Mouse (Mus musculus) gastrocnemius, postnatal 10 days (tissue): ENCODE data around the gene Ecm1. TPM values are rescaled to one million over a fixed set of nuclear protein-coding genes. Genes with fewer than 3 reads are reported as not detected.
"Not testable (repeated sequence)": the region's sequence is repeated elsewhere in the genome, so short reads cannot be mapped to it uniquely, and the experiment has no call there.

Source experiments
- DNase-seq: peaks from one replicate; pipeline ENCODE4 v3.0.0; 2021; ENCODE audit warnings: mixed read lengths
- total RNA-seq, 2 experiments: library from RNA; stranded (reverse); gene quantifications; 2 replicates each; pipeline ENCODE4 v1.2.3; 2021

Ecm1 gene
- total RNA-seq, 2 experiments from 2014 or later: 19.7 to 29.7 TPM

DNA sequence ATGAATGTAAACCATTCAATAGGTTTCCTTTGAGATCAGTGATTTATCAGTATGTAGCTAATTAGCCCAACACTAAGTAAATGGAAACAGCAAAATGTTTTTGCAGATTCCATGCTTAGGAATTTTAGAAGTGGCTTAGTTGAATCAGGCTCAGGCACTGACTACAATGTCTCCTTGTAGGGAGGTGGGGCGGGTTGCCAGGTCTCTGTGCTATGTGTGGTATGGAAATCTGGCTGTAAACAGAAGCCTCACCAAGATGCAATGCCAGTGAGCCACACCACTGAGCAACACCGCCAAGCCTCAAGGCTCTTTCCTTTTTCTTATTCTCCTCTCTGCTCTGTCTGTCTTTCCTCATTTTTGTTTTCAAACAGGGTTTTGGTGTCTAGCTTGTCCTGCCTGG is 10.5 kb downstream of the Ecm1 start:
- no peak for DNase-seq

DNA sequence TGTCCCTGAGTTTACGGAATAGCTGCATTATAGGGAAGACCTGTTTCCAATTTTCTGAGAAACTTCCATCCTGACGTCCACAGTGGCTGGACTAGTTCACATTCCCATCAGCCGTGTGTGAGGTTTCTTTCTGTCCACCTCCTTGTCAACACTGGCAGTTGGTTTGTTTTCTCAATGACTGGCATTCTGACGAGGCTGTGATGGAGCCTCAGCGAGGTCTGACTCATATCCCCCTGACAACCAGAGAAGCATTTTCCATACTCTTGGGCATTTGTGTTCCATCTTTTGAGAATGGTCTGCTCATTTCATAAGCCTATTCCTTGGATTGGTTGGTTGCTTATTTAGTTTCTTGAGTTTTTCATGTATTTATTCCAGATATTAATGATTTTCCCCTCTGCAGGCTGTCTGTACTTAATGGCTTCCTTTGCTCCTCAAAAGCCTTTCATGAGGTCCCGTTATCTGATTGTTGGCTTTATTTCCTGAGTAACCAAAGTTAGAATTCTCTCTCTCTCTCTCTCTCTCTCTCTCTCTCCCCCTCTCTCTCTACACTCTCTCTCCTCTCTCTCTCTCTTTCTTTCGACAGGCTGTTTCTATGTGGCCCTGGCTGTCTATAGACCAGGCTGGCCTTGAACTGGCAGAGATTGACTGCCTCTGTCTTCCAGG is 12.5 kb downstream of the Ecm1 start:
- no peak for DNase-seq

DNA sequence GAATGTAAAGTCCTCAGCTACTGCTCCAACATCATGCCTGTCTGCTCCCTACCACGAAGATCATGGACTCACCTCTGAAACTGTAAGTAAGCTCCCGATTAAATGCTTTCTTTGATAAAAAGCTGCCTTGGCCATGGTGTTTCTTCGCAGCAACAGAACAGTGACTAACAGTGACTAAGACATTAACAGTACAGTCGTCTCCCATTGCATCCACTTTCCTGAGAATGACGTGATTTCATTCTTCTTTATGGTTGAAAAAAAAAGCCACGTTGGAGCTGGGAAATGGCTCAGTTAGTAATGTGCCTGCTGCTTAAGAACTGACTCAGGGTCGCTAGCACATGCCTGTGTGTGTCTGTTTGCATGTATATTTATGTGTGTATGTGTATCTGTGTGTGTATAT is 13.5 kb downstream of the Ecm1 start:
- DNase-seq: no peak

DNA sequence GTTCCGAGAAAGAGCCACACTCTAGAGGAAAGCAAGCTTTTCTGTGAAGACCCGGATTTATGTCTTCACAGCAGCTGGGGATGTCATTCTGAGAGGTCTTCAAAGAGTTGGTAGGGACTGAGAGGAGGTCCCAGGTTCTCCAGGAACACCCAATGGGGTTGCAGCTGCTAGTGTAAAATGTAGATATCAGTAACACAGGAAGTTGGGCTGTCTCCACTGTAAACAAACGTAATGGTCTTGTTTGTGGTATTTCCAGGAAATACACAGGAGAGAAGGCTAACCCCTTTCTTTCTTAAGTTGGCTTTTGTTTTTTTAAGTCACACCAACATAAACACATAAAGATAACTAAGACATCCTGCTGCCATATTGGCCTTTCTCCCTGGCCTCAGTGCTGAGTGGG is 17.0 kb downstream of the Ecm1 start:
- no peak for DNase-seq

DNA sequence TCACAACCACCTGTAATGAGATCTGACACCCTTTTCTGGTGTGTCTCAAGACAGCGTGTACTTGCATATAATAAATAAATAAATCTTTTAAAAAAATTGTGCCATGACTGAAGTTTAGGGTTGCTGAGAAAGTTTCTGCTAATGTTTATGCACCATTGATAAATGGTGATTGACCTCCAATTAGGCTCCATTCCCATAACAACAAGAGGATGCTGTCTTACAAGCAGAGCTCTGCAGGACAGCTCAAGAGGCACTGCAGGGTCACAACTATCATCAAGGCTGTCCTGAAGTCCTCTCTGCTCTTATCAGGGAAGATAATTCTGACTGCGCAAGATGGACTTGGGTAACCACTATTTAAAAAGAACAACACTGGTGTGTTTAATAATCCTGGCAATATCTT is 21.2 kb downstream of the Ecm1 start:
- DNase-seq: no peak

DNA sequence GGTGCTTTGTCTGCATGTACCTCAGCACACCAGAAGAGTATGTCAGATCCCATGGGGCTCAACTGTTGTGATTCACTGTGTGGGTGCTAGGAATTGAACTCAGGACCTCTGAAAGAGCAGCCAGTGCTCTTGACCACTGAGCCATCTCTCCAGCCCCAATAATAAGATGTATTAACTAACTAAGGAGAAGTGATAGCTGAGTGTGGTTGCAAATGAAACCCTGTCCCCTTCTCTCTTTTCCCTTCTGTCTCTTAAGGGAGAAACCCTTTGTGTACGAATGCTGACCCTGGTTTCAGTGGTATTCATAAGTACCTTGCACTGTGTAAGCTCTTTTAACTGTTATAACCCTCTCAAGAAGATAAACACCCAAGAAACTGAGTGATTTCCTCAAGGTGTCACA is 23.3 kb downstream of the Ecm1 start:
- DNase-seq: no peak

DNA sequence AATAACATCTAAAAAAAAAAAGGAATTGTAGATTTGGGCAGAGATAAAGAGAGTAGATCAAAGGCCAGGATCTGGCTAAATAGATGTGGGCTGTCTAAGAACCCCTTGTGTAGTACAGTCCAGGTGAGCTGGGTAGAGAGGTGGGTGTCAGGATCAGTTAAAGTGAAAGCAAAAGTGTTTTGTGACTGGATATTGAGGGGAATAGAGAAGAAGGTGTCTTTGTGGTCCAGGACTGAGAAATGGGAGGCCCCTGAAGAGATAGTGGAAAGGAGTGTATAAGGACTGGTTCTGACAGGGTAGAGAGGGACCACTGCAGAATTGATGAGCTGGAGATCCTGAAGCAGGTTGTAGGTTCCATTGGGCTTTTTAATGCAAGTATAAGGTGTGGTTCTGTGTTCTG is 29.4 kb downstream of the Ecm1 start:
- DNase-seq: no peak

DNA sequence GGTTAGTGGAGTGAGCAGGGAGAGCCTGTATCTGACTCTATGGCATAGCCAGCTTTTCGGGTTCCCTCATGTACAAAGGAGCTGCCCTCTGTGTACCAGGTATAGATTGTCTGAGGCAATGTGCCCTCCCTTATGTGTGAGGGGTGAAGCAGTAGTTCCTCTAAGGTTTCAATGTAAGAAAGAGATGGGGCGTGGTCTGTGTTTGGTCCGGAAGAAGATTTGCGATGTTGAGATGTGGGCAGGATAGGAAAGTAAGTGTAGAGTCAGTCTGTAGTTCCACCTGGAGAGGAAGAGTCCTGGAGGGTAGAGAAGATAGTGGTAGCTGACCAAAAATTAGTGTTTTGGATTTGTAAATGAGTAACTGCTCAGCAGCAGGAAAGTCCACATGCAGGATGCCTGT is 30.3 kb downstream of the Ecm1 start:
- no peak for DNase-seq

DNA sequence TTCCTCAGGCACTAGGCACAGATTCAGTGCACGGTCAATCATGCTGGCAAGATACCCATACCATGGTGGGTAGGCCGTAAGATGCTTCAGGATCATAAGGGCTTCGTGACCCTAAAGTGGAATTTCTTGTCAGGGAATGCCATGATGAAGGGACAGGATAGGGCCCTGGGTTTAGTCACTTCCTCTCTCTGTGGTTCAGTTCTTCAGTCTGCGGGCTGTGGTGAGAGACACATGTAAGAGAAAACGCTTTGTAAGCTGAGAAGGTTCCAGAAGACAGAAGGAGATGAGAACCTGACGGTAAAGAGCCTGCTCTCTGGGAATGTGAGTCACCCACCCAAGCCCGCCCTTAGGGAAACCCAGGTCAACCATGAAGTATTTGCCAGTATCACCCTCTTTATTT is 31.9 kb downstream of the Ecm1 start:
- DNase-seq: no peak

DNA sequence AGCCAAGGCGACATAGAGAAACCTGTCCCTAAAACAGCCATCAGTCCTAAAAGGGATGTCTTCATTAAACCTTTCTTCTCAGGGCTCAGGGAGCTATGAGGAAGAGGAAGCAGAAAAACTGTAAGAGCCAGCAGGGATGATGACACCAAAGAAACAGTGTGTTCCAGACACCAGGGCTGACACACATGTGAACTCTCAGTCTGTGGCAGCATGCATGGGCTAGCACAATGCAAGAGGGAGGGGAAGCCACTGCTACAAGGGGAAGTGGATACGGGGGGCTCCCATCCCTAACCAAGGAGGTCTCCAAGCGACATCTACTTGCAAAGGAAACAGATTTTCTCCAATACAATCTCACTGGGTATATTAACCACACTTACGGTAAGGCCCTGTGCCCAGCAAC is 33.1 kb downstream of the Ecm1 start:
- no peak for DNase-seq

DNA sequence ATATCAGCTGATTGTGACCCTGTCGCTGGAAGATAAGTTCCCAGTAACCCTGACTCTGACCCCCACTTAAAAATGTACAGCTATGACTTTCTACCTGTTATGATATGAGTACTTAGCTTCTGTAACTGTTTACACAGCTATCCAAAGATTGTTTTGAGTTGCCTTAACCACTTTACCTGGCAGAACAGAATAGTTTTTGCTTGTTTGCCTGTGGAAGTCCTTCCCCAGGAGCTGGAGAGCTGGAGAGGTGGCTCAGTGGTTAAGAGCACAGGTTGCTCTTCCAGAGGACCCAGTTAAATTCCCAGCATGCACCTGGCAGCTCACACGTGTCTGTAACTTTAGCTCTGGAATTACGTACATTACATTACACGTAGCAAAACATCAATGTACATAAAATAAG is 34.8 kb downstream of the Ecm1 start:
- DNase-seq: no peak

DNA sequence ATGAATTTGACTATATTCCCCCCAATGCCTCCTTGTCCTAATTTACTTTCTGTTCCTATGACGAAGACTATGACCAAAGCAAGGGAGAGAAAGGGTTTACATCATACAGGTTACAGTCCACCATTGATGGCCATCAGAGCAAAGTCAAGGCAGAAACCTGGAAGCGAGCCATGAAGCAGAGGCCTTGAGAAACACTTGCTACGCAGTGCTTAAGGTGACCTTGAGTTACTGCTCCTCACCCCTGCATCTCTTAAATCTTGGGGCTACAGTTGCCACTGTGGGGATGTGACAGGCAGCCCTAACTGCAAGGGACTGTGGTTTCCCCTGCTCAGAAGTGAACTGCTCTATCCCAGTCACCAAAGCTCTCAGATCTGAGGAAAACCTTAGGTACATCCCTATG is 36.1 kb downstream of the Ecm1 start:
- DNase-seq: no peak

DNA sequence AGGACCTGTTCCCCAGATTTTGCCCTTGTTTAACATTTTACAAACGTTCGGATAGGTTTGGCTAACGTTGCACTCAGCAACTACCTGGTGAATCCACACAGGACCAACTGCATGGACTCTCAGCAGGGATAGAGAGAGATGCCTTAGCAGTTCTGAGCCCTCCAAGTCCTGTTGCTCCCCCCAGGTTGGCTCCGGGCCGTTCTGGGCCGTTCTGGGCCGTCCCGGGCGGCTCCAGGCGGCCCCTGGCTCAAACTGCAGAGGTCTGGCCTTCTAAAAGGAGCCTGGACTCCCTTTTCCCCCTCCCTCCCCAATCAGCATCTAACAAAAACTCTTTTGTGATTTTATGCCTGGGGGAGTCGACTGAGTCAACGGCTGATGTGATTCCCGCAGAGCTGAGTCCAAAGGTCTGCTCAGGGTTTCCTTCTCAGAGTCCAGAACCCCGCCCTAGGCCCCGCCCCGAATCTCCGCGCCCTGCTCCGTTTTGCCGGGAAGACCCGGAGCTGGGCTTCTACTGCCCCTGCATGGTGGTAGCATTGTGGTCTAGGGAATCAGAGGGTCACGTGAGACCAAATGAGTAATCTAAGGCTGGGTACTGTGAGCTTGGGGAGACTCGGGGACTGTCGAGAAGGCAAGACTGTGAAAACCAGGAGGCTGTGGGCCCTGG is 37.4 kb downstream of the Ecm1 start:
- DNase-seq: peak; percentile 80

DNA sequence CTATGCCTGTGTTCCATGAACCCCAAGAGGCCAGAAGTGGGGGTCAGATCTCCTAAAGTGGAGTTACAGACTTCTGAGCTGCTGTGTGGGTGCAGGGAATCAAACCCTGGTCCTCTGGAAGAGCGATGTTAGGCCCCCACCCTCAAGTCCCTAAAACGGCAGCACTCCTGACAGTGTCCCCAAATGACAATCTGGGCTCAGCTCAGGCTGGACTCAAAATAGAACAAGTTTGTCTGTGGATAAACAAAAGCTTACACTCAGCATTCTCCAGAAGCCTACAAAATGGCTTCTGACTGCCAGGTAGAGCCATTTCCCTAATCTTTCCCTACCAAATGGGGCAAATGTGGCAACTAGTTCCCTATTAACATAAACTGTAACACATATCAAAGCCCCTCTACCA is 38.3 kb downstream of the Ecm1 start:
- no peak for DNase-seq

DNA sequence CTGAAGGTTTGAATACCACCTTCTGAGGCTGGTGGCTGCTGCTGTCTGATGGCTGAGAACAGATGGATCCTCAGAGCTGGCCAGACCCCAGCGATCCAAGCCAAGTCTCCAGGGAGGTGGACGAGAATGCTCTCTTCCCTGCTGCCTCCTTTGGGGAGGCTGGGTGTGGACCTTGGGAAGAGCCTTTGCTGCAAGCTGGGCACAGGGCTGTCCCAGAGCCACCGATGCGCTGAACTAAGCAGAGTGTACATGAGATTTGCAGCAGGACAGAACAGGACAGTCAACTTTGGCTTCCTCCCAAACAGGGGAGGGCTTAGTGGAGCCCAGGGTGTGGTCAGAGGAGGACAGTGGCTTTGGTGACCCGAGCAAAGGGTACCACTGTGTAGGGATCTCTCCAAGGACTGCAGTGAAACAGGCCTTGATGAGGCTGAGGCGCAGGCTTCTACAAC is 39.1 kb downstream of the Ecm1 start:
- DNase-seq: peak; percentile 54

DNA sequence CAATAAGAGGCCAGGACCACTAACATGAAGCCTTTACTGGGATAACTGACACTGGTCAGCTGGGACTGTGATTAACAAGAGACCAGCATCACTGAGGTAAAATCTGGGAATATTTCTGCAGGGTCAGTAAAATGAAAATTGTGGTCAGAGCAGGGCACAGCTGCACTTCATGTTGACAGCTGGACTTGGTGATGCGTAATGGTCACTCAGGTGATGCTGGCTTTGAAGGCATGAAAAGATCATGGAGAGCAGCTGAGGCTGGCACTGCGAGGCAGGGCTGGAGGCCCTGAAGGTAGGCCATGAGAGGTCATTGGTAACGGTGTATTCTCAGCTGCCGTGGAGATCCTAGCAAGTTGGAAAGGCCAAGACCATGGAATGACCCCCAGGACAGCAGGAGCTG is 41.1 kb downstream of the Ecm1 start:
- no peak for DNase-seq

DNA sequence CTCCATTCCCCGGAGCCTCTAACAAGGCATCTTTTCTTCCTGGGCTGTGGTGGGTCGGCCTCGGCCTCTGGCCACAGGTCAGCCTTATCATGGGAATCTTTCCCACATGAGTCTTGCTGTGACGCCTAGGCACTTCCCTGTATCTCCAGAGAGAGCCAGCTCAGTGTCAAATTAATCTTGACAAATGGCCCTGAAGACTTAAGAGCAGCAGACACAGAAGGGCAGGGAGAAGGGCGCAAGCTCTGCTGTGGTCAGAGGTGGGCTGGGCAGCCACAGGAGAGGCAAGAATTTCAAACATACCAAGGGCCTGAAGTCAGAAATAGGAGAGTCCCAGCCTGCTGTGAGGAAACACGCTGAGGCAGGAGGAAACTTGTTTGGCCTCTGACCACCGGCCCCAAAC is 43.0 kb downstream of the Ecm1 start:
- no peak for DNase-seq

DNA sequence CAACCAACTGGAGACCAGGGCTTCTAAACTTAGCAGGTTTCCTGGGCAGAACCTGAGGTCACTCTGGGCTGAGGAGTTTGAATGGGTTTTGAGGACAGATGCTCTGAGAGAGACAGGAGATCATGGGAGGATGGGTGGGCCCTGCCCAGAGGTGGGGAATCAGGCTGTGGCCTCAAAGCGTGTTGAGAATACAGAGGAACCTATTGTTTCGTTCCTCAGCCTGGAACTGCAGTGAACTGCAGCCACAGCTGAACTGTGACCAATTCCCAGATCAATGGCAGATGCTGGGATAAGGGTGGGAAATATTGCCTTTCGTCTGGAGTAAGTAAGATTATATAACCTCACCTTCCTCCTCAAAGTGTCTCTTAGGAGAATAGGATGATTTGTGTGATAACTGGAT is 43.6 kb downstream of the Ecm1 start:
- DNase-seq: no peak

DNA sequence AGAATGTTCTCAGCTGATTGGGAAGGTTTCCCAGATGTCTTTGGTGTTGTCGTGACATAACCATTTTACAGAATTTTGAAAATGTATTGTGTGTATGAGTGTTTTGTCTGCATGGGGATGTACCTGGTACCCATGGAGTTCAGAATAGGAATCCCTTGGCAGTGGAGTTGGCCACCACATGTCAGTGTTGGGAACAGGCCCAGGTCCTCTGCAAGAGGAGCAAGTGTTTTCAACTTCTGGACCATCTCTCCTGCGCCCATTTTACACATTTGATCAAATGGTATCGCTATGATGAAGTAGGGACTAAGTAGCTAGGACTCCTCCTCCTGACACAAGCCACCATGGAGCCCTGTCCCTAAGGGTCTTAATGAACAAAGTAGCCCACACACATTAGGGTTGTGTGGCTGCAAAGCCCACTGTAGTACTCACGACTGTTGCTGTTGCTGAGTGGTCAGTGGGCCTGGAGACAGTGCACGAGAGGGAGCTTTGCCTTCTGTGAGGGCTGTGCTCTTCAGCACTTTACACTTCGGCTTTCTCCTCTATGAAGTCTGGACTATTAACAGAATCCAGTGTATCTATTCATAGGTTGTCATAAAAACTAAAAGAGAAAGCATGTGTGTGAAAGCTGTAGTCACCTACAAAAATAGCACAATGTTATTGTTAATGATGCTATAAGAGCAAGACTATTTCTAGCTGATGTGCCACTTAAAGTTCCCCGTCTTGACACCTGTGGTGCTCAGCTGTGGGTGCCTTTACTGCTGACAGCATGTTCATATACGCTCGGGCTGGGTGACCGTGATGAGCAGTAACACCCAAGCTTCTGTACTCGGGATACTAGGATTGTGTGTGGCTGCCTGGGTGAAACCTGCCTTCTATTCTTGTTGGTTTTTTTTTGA is 44.3 kb downstream of the Ecm1 start:
- DNase-seq: no peak

DNA sequence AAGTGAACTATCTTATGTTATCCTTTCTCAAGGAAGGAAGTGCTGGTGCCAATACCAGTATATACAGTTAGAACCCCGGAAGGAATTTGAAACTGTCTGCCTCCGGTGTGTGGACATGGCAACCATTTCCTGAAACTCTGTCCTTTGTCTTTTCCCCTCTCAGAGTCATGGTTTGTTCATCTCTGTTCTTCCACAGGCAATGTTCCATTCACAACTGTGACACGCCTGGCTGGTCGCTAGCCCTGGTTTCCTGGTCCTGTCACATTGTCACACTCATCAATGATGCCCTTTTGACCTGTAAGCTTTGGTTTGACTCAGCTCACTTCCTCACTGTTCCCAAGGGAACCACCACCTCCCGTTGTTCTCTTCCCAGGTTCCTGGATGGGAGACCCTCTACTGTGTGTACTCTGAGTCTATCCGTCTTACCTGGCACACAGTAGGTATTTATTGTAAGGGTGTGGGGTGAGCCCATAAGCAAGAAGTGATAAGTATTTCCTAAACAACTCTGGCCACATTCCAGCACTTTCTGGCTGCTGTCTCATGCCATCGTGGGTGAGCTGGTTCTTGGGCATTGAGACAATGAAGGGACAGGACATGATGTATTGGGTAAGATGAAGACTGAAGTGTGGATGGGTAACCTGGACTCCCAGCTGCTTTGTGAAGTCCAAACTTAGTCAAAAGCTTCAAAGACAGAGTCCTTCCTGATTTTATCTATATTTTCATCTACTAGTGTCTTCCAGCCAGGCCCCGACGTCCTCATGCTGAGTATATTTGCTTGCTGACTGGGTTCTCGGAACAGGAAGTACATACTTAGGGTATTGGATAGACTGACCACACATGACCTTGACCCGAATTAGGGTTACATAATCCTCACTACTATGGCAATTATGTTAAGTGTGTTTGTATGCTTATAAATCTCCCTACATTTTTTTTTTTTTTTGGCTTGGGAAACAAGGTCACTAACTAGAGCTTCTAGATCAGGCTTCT is 45.3 kb downstream of the Ecm1 start:
- DNase-seq: no peak

DNA sequence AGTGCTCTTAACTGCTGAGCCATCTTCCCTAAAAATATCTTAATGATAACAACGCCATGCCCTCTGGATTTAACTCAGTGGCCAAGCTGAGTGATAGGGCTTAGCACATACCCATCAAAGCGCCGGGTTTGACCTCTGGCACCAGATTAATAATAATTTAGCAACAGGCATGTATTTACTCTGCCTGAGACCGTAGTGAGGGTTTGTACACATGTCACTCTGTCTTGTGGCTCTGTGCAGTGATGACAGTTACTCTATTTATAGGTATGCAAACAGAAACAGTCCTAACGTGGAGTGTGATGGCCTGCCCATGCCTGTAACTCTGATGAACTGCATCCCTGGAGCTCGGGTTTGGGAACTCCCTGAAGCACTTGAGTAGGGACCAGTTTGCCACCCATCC is 46.7 kb downstream of the Ecm1 start:
- DNase-seq: no peak

DNA sequence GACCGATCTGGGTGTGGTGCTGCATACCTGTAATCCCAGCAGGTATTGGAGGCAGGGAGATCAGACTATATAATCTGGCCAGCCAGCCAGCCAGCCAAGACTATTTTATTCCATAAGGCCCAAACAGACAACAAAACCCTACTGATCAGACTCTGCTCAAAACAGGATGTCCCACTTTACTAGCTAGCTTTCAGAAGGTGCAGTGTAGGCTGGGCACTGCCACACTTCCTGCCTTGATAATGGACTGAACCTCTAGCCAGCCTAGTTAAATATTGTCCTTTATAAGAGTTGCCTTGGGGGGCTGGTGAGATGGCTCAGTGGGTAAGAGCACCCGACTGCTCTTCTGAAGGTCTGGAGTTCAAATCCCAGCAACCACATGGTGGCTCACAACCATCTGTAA is 48.8 kb downstream of the Ecm1 start:
- not testable (repeated sequence) for DNase-seq
